Mouse (Mus musculus) ES-E14 (cell line): ENCODE data around the gene Wdr77. TPM values are rescaled to one million over a fixed set of nuclear protein-coding genes. Genes with fewer than 3 reads are reported as not detected.
A peak's percentile ranks its signal among the peaks of the same experiment; 100 is the strongest.

Experiments
- DNase-seq: peaks from one replicate; pipeline ENCODE4 v3.0.0-alpha.2; 2013; ENCODE audit warnings: low read depth, low spot score
- H3K27ac ChIP-seq: 2 replicates; pipeline ENCODE4 v1.5.1; 2012; ENCODE audit warnings: low read depth, mild to moderate bottlenecking, low read length, moderate library complexity, mixed read lengths; ENCODE audit not compliant: poor library complexity, insufficient read depth, severe bottlenecking
- H3K36me3 ChIP-seq: 2 replicates; pipeline ENCODE4 v1.6.1; 2012; ENCODE audit warnings: mild to moderate bottlenecking, low read length, moderate library complexity, mixed read lengths; ENCODE audit not compliant: control insufficient read depth, poor library complexity, insufficient read depth, severe bottlenecking
- H3K4me1 ChIP-seq, 2 experiments: fragments of 150-350 bp in 1 of 2; sonication (generic) in 1 of 2; 2 replicates each; pipeline ENCODE4 v1.6.1; 2012; ENCODE audit warnings: low read length in 2 of 2, mild to moderate bottlenecking in 1 of 2, mixed read lengths in 1 of 2; ENCODE audit not compliant: control insufficient read depth in 2 of 2, insufficient read depth in 2 of 2, poor library complexity in 1 of 2
- H3K4me3 ChIP-seq, 2 experiments: fragments of 150-350 bp in 1 of 2; sonication (generic) in 1 of 2; 2 replicates each; pipeline ENCODE4 v1.5.1; 2012; ENCODE audit warnings: low read length in 2 of 2, low read depth in 1 of 2, mild to moderate bottlenecking in 1 of 2, mixed read lengths in 1 of 2; ENCODE audit not compliant: insufficient read depth in 1 of 2, poor library complexity in 1 of 2, severe bottlenecking in 1 of 2
- H3K9ac ChIP-seq: 2 replicates; pipeline ENCODE4 v1.6.1; 2012; ENCODE audit warnings: low read depth, mild to moderate bottlenecking, low read length, mixed read lengths; ENCODE audit not compliant: poor library complexity, insufficient read depth, severe bottlenecking
- H3K9me3 ChIP-seq: fragments of 150-350 bp; sonication (generic); 2 replicates; pipeline ENCODE4 v1.6.1; 2012; ENCODE audit warnings: low read depth, mild to moderate bottlenecking, low read length; ENCODE audit not compliant: control insufficient read depth, insufficient read depth
- CHD2 ChIP-seq: IDR thresholded peaks from 2 replicates; pipeline ENCODE4 v1.6.1; 2014; ENCODE audit warnings: mild to moderate bottlenecking, low read depth, low read length, inconsistent platforms
- HCFC1 ChIP-seq: IDR thresholded peaks from 2 replicates; pipeline ENCODE4 v1.6.1; 2012; ENCODE audit warnings: low read length, inconsistent platforms, borderline replicate concordance; ENCODE audit not compliant: insufficient read depth
- MAFK ChIP-seq: IDR thresholded peaks from 2 replicates; pipeline ENCODE4 v1.6.1; 2014; ENCODE audit warnings: mild to moderate bottlenecking, low read depth, low read length, inconsistent platforms; ENCODE audit not compliant: insufficient read depth
- ZC3H11A ChIP-seq: IDR thresholded peaks from 2 replicates; pipeline ENCODE4 v1.6.1; 2012; ENCODE audit warnings: low read depth, mild to moderate bottlenecking, inconsistent platforms, low read length, borderline replicate concordance
- ZNF384 ChIP-seq: IDR thresholded peaks from 2 replicates; pipeline ENCODE4 v1.6.1; 2012; ENCODE audit warnings: low read depth, low read length, inconsistent platforms
- in situ Hi-C, 2 experiments: fragments of 600-800 bp; cut with MboI; formaldehyde crosslinking; loops; one replicate each; pipeline ENCODE4 v1.15.1; 2025; ENCODE audit warnings: low sequenced_read_pairs in 2 of 2, inconsistent platforms in 1 of 2; ENCODE audit not compliant: unreplicated experiment in 2 of 2
- total RNA-seq: library from RNA; depleted of rRNA; stranded (reverse); fragments of 300-350 nt; gene quantifications from 2 replicates; pipeline ENCODE4 v1.2.3, GENCODE M21; 2012; rRNA removed

The Wdr77 gene
- 142 and 148 TPM in 2 replicates for total RNA-seq

- Histone ChIP-seq H3K9me3 (no peaks in the 10 kb centered on the region), H3K4me1 (peaks cover 0 to 6% of the 10 kb centered on the region in 2 experiments; a peak in 1 of 4 replicates), H3K9ac (peak within 1 kb of the TSS; percentile 100), H3K27ac (peak within 1 kb of the TSS; percentile 78), H3K4me3 (peak within 1 kb of the TSS; percentile 95 to 99), H3K36me3 (peaks cover 30% of the 10 kb centered on the region)
- DNase-seq, result peak; percentile 100
- in situ Hi-C loops, result no loop called here
- TF ChIP-seq HCFC1 (peak; percentile 68; the same call in 1 of the 2 replicates), CHD2 (peak; percentile 100), MAFK (no peak), ZNF384 (no peak)
Observed at GRCm38 (mm10) chr3:105958974-105959580, at the start of gene Wdr77. Wdr77 (plus strand) TSS chr3:105959369.

- Histone ChIP-seq H3K9me3 (no peaks in the 10 kb centered on the region), H3K4me3 (no peak overlapping the region), H3K27ac (no peak overlapping the region), H3K36me3 (no peaks in the 10 kb centered on the region), H3K9ac (no peak overlapping the region), H3K4me1 (no peaks in the 10 kb centered on the region)
- DNase-seq, result no peak
- in situ Hi-C loops, result no loop called here
- no peak for TF ChIP-seq CHD2
- no peak for TF ChIP-seq ZNF384
- TF ChIP-seq MAFK, result no peak
- no peak for TF ChIP-seq ZC3H11A
- no peak for TF ChIP-seq HCFC1
Observed at GRCm38 (mm10) chr3:105910519-105911190, 48.5 kb upstream of the Wdr77 start.

- DNase-seq, result no peak
- Histone ChIP-seq H3K4me3 (no peak overlapping the region), H3K9ac (no peak overlapping the region), H3K36me3 (no peaks in the 10 kb centered on the region), H3K4me1 (no peaks in the 10 kb centered on the region), H3K27ac (no peak overlapping the region), H3K9me3 (no peaks in the 10 kb centered on the region)
- in situ Hi-C loops, result no loop called here
- no peak for TF ChIP-seq MAFK
- no peak for TF ChIP-seq HCFC1
- no peak for TF ChIP-seq ZC3H11A
- TF ChIP-seq CHD2, result no peak
- TF ChIP-seq ZNF384, result no peak
Observed at GRCm38 (mm10) chr3:105912097-105912880, 46.9 kb upstream of the Wdr77 start.

- no peaks in the 10 kb centered on the region for H3K4me1 ChIP-seq
- in situ Hi-C loops, result no loop called here
- no peak overlapping the region for H3K27ac ChIP-seq
- no peak for DNase-seq
- H3K36me3 ChIP-seq, result no peaks in the 10 kb centered on the region
- no peaks in the 10 kb centered on the region for H3K9me3 ChIP-seq
- TF ChIP-seq HCFC1 (no peak), CHD2 (no peak), ZC3H11A (no peak), ZNF384 (no peak), MAFK (no peak)
- no peak overlapping the region for H3K9ac ChIP-seq
- no peak overlapping the region for H3K4me3 ChIP-seq
Observed at GRCm38 (mm10) chr3:105913839-105914681, 45.1 kb upstream of the Wdr77 start.
